Mouse (Mus musculus) heart, adult 2 months (tissue): ENCODE measurements around the gene Bhmt2.

Source experiments
- CTCF ChIP-seq: fragments of 200-600 bp; IDR thresholded peaks from 2 replicates; pipeline ENCODE4 v1.8.1; 2022; ENCODE audit warnings: antibody characterized with exemption, mild to moderate bottlenecking, moderate library complexity
- EP300 ChIP-seq: fragments of 200-500 bp; IDR thresholded peaks from 2 replicates; pipeline ENCODE4 v1.6.1; 2011; ENCODE audit warnings: low read depth, low read length, control low read depth; ENCODE audit not compliant: insufficient read depth

- no peak for TF ChIP-seq CTCF
- TF ChIP-seq EP300 = no peak
These were observed 806 bp downstream of the Bhmt2 start for GRCm38 (mm10) chr13:93673296-93673695.
